12 mouse cellular contexts compared by ENCODE assay signal in the genomic region with DNA sequence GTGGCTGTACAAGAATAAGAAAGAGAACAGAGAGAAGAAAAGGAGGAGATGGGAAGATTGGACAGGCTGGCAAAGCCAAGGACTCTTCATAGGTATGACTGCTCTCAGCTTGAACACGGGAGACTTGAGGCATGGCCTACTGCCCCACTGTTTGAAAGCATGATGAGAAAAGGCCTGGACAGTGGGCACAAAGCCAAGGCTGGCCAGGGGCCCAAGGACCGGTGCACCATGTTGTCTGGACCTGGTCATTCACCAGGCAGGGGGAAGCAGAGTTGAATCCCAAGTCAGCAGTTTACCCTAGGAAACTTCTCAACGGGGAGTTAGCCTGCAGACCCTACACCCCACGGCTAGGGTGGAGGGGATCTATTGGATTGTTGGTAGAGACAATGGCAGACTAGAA. TPM values are rescaled to one million over a fixed set of nuclear protein-coding genes. Genes with fewer than 3 reads are reported as not detected.
DNase-seq lines count a peak whose midpoint lies in the region; ATAC-seq and TF ChIP-seq lines count a peak whose summit lies in the region.
"Had no signal": no experiment of that assay in that cellular context is flagged by ENCODE, and none has a peak within 500 bp of the region (broad histone marks: within the 10 kb centered on the region; RNA-seq: fewer than 3 reads in every experiment).

No protein-coding gene starts in this region.

- intact Hi-C loops in heart, postnatal 10 days (cut with DNase I): no loop called here
- intact Hi-C loops in heart, postnatal 14 days (cut with DNase I): no loop called here

- peaks cover 47% of the 10 kb centered on the region for H3K4me1 ChIP-seq in kidney, embryonic 16.5 days (ENCODE audit: insufficient read depth, low read length)

- no peak for TF ChIP-seq CTCF in layer of hippocampus, adult 2 months (conservative IDR thresholded peaks at IDR 0.05)

- ATAC-seq in kidney, embryonic 16.5 days (ENCODE audit: low FRiP score, low TSS enrichment): peak; percentile 1; the same call in 1 of the 2 replicates

- DNase-seq in heart, postnatal 10 days: peak; percentile 10 to 22
- DNase-seq in heart, postnatal 14 days: no peak
- DNase-seq in urinary bladder, postnatal 14 days (ENCODE audit: low spot score): peak; percentile 57
- DNase-seq in urinary bladder, postnatal 4 days (ENCODE audit: low spot score in 2 of 2): no peak
- DNase-seq in spleen, postnatal 14 days (ENCODE audit: low spot score in 2 of 2): no peak
- no peak for DNase-seq in layer of hippocampus, postnatal 14 days (ENCODE audit: low spot score in 2 of 2)
- DNase-seq in layer of hippocampus, adult 2 months (ENCODE audit: low spot score in 2 of 2): no peak

- no peaks in the 10 kb centered on the region for H3K27me3 ChIP-seq in kidney, embryonic 16.5 days (ENCODE audit: insufficient read depth, low read length)
- H3K27me3 ChIP-seq: embryonic facial prominence, embryonic 13.5 days had no signal

- H3K4me2 ChIP-seq in kidney, embryonic 16.5 days (replicated peaks; ENCODE audit: low read depth, low read length): peak overlapping the region; percentile 87

- no peaks in the 10 kb centered on the region for H3K9me3 ChIP-seq in kidney, embryonic 16.5 days (ENCODE audit: low read length)
- H3K9me3 ChIP-seq: embryonic facial prominence, embryonic 13.5 days had no signal

- peak overlapping the region; percentile 85; the same call in 1 of the 2 replicates for H3K27ac ChIP-seq in kidney, embryonic 16.5 days (ENCODE audit: low read length)
- no peak overlapping the region for H3K27ac ChIP-seq in layer of hippocampus, adult 2 months

- WGBS in kidney, embryonic 16.5 days: 66% methylated on average over 4 of the region's 4 CpGs

- no peak overlapping the region for H3K4me3 ChIP-seq in kidney, embryonic 16.5 days (ENCODE audit: low read length)
- H3K4me3 ChIP-seq in layer of hippocampus, adult 2 months: no peak overlapping the region

- no peak overlapping the region for H3K9ac ChIP-seq in kidney, embryonic 16.5 days (replicated peaks; ENCODE audit: low read length)

- H3K36me3 ChIP-seq in kidney, embryonic 16.5 days (ENCODE audit: insufficient read depth, low read length): peaks cover 9% of the 10 kb centered on the region; the same call in 1 of the 2 replicates

RNA-seq across cellular contexts. Expression of a gene that starts 6.2 kb away (rescaled TPM):
- under 1 TPM in 1 of 2 experiments, not detected in 1; 0.14 TPM for total RNA-seq in heart, postnatal 10 days (2021)
- total RNA-seq in heart, postnatal 14 days (2021): under 1 TPM in 1 of 2 experiments, not detected in 1; 0.22 TPM
- 20.2 and 22.2 TPM in 2 replicates for polyA plus RNA-seq in kidney, embryonic 16.5 days (2015; fragmentation: Nextera tagmentation; extraction: Ambion mirVana)
- total RNA-seq in layer of hippocampus, postnatal 14 days (2021): 1 to 10 TPM; 7.8 to 8.2 TPM
- 1 to 10 TPM; 3.0 to 3.2 TPM for total RNA-seq in layer of hippocampus, adult 2 months (2021)

RNA-seq across cellular contexts. Expression of a gene that starts 15.2 kb away (rescaled TPM):
- not detected for total RNA-seq in heart, postnatal 10 days (2021)
- total RNA-seq in heart, postnatal 14 days (2021): not detected
- 0.17 and 0.40 TPM in 2 replicates for polyA plus RNA-seq in kidney, embryonic 16.5 days (2015; fragmentation: Nextera tagmentation; extraction: Ambion mirVana)
- total RNA-seq in layer of hippocampus, postnatal 14 days (2021): 1 to 10 TPM; 3.6 to 5.0 TPM
- 1 to 10 TPM; 1.3 to 1.5 TPM for total RNA-seq in layer of hippocampus, adult 2 months (2021)
- total RNA-seq: CH12.LX had no signal
- polyA plus RNA-seq: heart, embryonic 14.5 days; neural tube, embryonic 14.5 days had no signal

RNA-seq across cellular contexts. Expression of a gene that starts 32.8 kb away (rescaled TPM):
- not detected for total RNA-seq in heart, postnatal 10 days (2021)
- not detected for total RNA-seq in heart, postnatal 14 days (2021)
- polyA plus RNA-seq in kidney, embryonic 16.5 days (2015; fragmentation: Nextera tagmentation; extraction: Ambion mirVana): not detected in 2 replicates
- 1 to 10 TPM; 8.0 to 9.1 TPM for total RNA-seq in layer of hippocampus, postnatal 14 days (2021)
- total RNA-seq in layer of hippocampus, adult 2 months (2021): 1 to 10 TPM; 5.0 to 5.5 TPM
- total RNA-seq: CH12.LX had no signal
- polyA plus RNA-seq: heart, embryonic 14.5 days had no signal

Comparison
In these comparisons a context has a peak if more than half of its experiments do, and no peak if none do; other contexts are left out.
1. DNase-seq: peak in heart, postnatal 10 days (2 of 2) and urinary bladder, postnatal 14 days (single experiment); none in heart, postnatal 14 days (0 of 2), urinary bladder, postnatal 4 days (0 of 2), spleen, postnatal 14 days (0 of 2), layer of hippocampus, postnatal 14 days (0 of 2) and layer of hippocampus, adult 2 months (0 of 2).
2. RNA of a gene that starts 32.8 kb away (total RNA-seq): 8.0 to 9.1 TPM in layer of hippocampus, postnatal 14 days and 5.0 to 5.5 TPM in layer of hippocampus, adult 2 months; not detected in heart, postnatal 14 days and not detected in heart, postnatal 10 days; every median in the first group is over 4 times any median in the second.